Mouse (Mus musculus) urinary bladder, adult 2 months (tissue): Measurements from ENCODE around the gene Pdgfd. TPM values are rescaled to one million over a fixed set of nuclear protein-coding genes. Genes with fewer than 3 reads are reported as not detected.
"Not testable (repeated sequence)": the region's sequence is repeated elsewhere in the genome, so short reads cannot be mapped to it uniquely, and the experiment has no call there.

Experiments
- DNase-seq: peaks from one replicate; pipeline ENCODE4 v3.0.0; 2022; ENCODE audit warnings: low spot score
- polyA plus RNA-seq: library from polyadenylated mRNA; depleted of rRNA; stranded (reverse); fragments of >200 nt; gene quantifications from 2 replicates; pipeline ENCODE4 v1.2.3, GENCODE M21; 2012; rRNA removed

Pdgfd gene
- polyA plus RNA-seq, result 29.0 and 34.0 TPM in 2 replicates

- peak; percentile 43 for DNase-seq
Measured at GRCm38 (mm10) chr9:6168391-6169037, at the start of gene Pdgfd. Gene Pdgfd, plus strand, starts transcription at chr9:6168584.

DNA sequence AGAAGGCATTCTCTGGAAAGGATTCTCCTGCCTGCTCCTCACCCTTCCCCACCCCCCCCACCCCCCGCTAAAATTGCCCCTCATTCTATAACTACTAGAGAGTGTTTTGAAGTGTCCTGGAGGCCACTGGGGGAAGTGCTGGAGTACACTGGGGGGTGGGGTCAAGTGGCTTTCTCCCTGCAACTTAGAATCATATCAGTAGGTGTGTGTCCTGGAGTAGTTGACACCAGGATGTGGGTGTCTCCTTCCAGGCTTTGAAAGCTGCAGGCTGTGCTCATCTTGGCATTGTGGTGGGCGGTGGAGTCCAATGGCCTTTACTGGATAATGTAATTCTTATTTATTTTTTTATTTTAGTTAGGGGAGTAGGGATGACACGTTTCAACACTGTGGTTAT is 651 bp downstream of the Pdgfd start:
- no peak for DNase-seq

DNA sequence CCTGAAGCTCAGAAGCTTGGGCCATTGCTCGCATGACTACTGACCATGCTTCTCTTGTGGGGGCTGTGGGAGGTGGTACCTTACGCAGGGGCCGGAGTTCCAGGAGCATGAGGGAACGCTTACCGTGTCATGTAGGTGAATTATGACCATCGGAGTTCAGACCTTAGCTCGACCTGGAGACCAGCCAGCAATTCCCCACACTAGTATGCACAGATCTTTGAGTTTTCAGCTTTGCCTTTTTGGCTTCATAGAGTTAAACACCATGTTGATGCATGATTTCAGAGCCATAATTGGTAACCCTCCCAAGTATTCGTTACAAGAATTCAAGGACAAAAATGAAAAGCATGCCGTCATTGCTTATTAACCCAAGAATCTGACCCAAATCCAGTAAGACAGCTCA is 2.6 kb downstream of the Pdgfd start:
- DNase-seq, result no peak

DNA sequence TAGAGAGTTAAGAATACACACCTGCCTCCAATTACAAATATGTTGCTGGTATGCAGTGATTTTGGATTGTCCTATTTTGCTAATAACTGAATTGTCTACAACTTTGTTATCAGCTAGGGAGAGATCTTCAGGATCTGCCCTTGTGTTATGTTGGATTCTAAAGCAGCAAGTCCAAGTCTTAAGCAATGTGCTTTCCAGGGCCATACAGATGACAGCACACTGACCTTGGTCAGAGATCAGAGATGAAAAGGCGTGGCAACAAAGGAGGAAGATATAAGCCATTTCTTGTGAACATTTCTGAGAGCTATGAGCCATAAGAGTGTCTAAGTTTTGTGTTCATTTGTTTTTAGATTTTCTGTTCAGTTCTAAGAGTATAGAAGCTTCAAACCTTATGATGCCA is 4.9 kb downstream of the Pdgfd start:
- DNase-seq, result no peak

GRCm38 (mm10) chr9:6175731-6176130 is 7.3 kb downstream of the Pdgfd start:
- no peak for DNase-seq

GRCm38 (mm10) chr9:6182307-6182923 is 14.0 kb downstream of the Pdgfd start:
- no peak for DNase-seq

GRCm38 (mm10) chr9:6187955-6188354 is 19.6 kb downstream of the Pdgfd start:
- no peak for DNase-seq

- no peak for DNase-seq
Measured at GRCm38 (mm10) chr9:6193352-6193751, 25.0 kb downstream of the Pdgfd start.

GRCm38 (mm10) chr9:6212862-6213261 is 44.5 kb downstream of the Pdgfd start:
- DNase-seq, result no peak

GRCm38 (mm10) chr9:6217505-6217904 is 49.1 kb downstream of the Pdgfd start:
- DNase-seq, result no peak

DNA sequence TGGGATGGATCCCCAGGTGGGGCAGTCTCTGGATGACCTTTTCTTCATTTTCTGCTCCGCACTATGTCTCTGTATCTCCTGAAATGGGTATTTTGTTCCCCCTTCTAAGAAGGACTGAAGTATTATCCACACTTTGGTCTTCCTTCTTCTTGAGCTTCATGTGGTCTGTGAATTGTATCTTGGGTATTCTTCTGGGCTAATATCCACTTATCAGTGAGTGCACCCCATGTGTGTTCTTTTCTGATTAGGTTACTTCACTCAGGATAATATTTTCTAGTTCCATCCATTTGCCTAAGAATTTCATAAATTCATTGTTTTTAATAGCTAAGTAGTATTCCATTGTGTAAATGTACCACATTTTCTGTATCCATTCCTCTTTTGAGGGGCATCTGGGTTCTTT is 67.6 kb downstream of the Pdgfd start:
- DNase-seq, result not testable (repeated sequence)

- DNase-seq, result no peak
Measured at GRCm38 (mm10) chr9:6250320-6250719, 81.9 kb downstream of the Pdgfd start.

GRCm38 (mm10) chr9:6251990-6252389 is 83.6 kb downstream of the Pdgfd start:
- no peak for DNase-seq

DNA sequence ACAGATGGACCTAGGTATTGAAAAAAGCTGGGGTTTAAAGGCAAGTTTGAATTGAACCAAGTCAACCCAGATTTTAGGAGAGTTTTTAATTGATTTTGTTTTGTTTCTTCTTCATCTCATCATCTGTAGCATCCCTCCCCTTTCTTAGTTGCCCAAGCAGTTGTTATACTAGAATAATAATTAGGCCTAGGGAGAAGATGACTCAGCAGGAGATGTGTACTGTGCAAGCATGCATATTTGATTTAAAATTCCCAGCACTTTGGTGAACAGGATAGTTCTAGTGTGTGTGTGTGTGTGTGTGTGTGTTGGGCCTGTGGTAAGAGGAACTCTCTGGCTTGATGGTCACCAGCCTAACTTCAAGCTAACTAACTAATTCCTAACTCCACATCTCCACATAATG is 88.7 kb downstream of the Pdgfd start:
- DNase-seq, result no peak

- no peak for DNase-seq
Measured at GRCm38 (mm10) chr9:6264820-6265219, 96.4 kb downstream of the Pdgfd start.

DNA sequence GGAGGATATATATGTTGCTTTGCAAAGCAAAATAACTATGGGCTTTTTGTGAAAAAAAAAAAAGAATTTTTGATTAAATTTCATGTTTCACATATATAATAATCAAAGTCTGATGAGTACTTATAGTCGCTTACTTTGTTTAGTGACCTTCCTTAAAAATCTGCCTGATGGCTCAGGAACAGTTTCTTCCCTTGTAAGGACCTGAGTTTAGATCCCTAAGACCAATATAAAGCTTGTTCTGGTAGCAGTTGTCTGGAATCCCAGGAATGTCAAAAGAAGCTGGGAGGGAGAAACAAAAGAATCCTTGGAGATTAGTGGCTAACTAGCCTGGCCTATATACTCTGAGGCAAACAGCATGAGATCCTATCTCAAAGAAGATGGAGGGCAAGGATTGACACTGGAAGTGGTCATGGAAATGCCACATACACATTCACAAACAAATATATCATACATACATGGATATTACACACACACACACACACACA is 101.5 kb downstream of the Pdgfd start, which contains the start of gene Ddi1:
TSS of gene Ddi1 (minus strand) at position 51 of the 485 bp plus-strand sequence.
- no peak for DNase-seq

- DNase-seq, result no peak
Measured at GRCm38 (mm10) chr9:6276395-6276794, 108.0 kb downstream of the Pdgfd start.

GRCm38 (mm10) chr9:6277526-6277925 is 109.1 kb downstream of the Pdgfd start:
- no peak for DNase-seq

- no peak for DNase-seq
Measured at GRCm38 (mm10) chr9:6286770-6287169, 118.4 kb downstream of the Pdgfd start.

- no peak for DNase-seq
Measured at GRCm38 (mm10) chr9:6289211-6289696, 120.9 kb downstream of the Pdgfd start.

DNA sequence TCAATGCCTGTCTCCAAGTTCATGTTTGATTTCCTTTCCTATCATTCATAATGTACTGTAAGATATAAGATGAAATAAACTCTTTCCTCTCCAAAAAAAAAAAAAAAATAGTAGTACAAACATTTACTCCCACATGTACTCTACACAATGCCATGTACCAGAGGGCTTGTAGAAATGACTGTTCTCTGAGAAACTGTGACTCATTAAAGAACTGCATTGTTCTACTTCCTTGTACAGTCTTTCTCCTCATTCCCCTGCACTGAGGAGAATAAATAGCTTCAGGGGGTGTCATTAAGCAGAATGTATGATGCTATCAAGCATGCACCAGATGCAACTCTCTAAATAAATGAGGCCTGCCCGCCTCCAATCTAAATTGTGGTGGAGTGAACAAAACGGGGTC is 130.2 kb downstream of the Pdgfd start:
- no peak for DNase-seq

GRCm38 (mm10) chr9:6302050-6302449 is 133.7 kb downstream of the Pdgfd start:
- no peak for DNase-seq

DNA sequence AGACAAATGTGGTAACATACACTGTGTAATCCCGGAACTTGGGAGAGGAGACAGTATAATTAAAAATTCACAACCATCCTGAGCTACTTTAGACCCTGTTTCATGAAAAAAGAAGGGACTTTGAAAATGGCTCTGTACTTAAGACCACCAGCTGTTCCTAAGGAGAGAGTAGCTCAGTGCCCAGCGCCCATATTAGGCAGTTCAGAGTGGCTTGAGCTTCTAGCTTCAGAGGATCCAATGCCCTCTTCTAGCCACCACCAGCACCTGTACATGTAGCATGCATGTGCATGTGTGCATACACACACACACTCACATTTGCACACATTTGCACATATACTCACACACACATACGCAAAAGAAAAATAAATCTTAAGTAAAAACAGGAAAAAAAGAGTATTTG is 136.2 kb downstream of the Pdgfd start:
- no peak for DNase-seq
